ENCODE assay signal across 22 mouse cellular contexts in genomic region chr12:38860168-38861115, GRCm38 (mm10).
DNase-seq lines count a peak whose midpoint lies in the region; ATAC-seq and TF ChIP-seq lines count a peak whose summit lies in the region.
"Had no signal": no experiment of that assay in that cellular context is flagged by ENCODE, and none has a peak within 500 bp of the region (broad histone marks: within the 10 kb centered on the region; RNA-seq: fewer than 3 reads in every experiment).

No protein-coding gene starts in this region.

- no peak overlapping the region for H3K27ac ChIP-seq in midbrain, embryonic 11.5 days (ENCODE audit: low read depth, low read length)
- no peak overlapping the region for H3K27ac ChIP-seq in midbrain, embryonic 10.5 days (replicated peaks)
- H3K27ac ChIP-seq in forebrain, postnatal 0 days (ENCODE audit: low read depth, low read length): no peak overlapping the region
- H3K27ac ChIP-seq: embryonic facial prominence, embryonic 15.5 days; kidney, postnatal 0 days; limb, embryonic 13.5 days; liver, embryonic 14.5 days had no signal

- H3K36me3 ChIP-seq in midbrain, embryonic 11.5 days (ENCODE audit: control insufficient read depth, insufficient read depth, low read length): no peaks in the 10 kb centered on the region
- 0 out of 2 replicates have a peak, but pooled peaks cover 2% of the 10 kb centered on the region for H3K36me3 ChIP-seq in midbrain, embryonic 10.5 days
- no peaks in the 10 kb centered on the region for H3K36me3 ChIP-seq in forebrain, postnatal 0 days (ENCODE audit: insufficient read depth)
- H3K36me3 ChIP-seq: embryonic facial prominence, embryonic 15.5 days; G1E had no signal

- no peak for TF ChIP-seq CTCF in forebrain, postnatal 0 days (IDR thresholded peaks at IDR 0.05; ENCODE audit: low read depth)

- no peak overlapping the region for H3K4me2 ChIP-seq in midbrain, embryonic 11.5 days
- H3K4me2 ChIP-seq in forebrain, postnatal 0 days (ENCODE audit: low read depth): no peak overlapping the region
- H3K4me2 ChIP-seq: embryonic facial prominence, embryonic 15.5 days; limb, embryonic 13.5 days had no signal

- 0 out of 2 replicates have a peak, but pooled peaks have one; percentile 51 for ATAC-seq in cerebellum, adult (ENCODE audit: insufficient number of reproducible peaks, low FRiP score, low TSS enrichment)
- ATAC-seq in midbrain, embryonic 11.5 days (ENCODE audit: low FRiP score): peak; percentile 33; the same call in 1 of the 2 replicates
- ATAC-seq in forebrain, postnatal 0 days: peak; percentile 61; the same call in 1 of the 2 replicates
- ATAC-seq: CD4-positive, CD25-positive, alpha-beta regulatory T cell, adult 4 months; hindbrain, embryonic 16.5 days; intestine, postnatal 0 days had no signal

- no peak for DNase-seq in cerebellum, postnatal 4 days (ENCODE audit: low spot score in 2 of 2)
- no peak for DNase-seq in midbrain, embryonic 11.5 days (ENCODE audit: low spot score, missing footprints)
- DNase-seq in midbrain, embryonic 10.5 days (ENCODE audit: low spot score): no peak
- peak; percentile 11 for DNase-seq in forebrain, postnatal 0 days
- DNase-seq in gastrocnemius, postnatal 10 days: no peak
- no peak for DNase-seq in lung, adult 18-20 months
- DNase-seq in urinary bladder, postnatal 14 days (ENCODE audit: low spot score): no peak
- DNase-seq: adrenal gland, adult 2 months; cerebellum, adult 8-10 months; embryo, embryonic 11 days; gastrocnemius, postnatal 14 days; heart, postnatal 14 days; lung, postnatal 14 days had no signal

- no peaks in the 10 kb centered on the region for H3K4me1 ChIP-seq in midbrain, embryonic 11.5 days (ENCODE audit: control insufficient read depth, insufficient read depth, low read length)
- H3K4me1 ChIP-seq in midbrain, embryonic 10.5 days: peaks cover 4% of the 10 kb centered on the region; the same call in 1 of the 2 replicates
- 0 out of 2 replicates have a peak, but pooled peaks cover 3% of the 10 kb centered on the region for H3K4me1 ChIP-seq in forebrain, postnatal 0 days (ENCODE audit: insufficient read depth)
- H3K4me1 ChIP-seq: embryonic facial prominence, embryonic 15.5 days; limb, embryonic 13.5 days had no signal

- no peaks in the 10 kb centered on the region for H3K27me3 ChIP-seq in midbrain, embryonic 11.5 days (ENCODE audit: control insufficient read depth, insufficient read depth, low read length)
- no peaks in the 10 kb centered on the region for H3K27me3 ChIP-seq in midbrain, embryonic 10.5 days (ENCODE audit: low read depth, poor library complexity, severe bottlenecking)
- H3K27me3 ChIP-seq in forebrain, postnatal 0 days (ENCODE audit: insufficient read depth, low read length): no peaks in the 10 kb centered on the region
- H3K27me3 ChIP-seq: embryonic facial prominence, embryonic 15.5 days; limb, embryonic 13.5 days had no signal

- H3K4me3 ChIP-seq in midbrain, embryonic 11.5 days (ENCODE audit: low read depth, low read length): no peak overlapping the region
- no peak overlapping the region for H3K4me3 ChIP-seq in midbrain, embryonic 10.5 days
- no peak overlapping the region for H3K4me3 ChIP-seq in forebrain, postnatal 0 days (ENCODE audit: low read depth, low read length)
- H3K4me3 ChIP-seq: embryonic facial prominence, embryonic 15.5 days; limb, embryonic 13.5 days had no signal

- H3K9ac ChIP-seq in midbrain, embryonic 11.5 days (ENCODE audit: low read length): no peak overlapping the region
- H3K9ac ChIP-seq in forebrain, postnatal 0 days: no peak overlapping the region
- H3K9ac ChIP-seq: embryonic facial prominence, embryonic 15.5 days; limb, embryonic 13.5 days; liver, embryonic 14.5 days had no signal

- no peaks in the 10 kb centered on the region for H3K9me3 ChIP-seq in midbrain, embryonic 11.5 days (ENCODE audit: control insufficient read depth, low read length)
- H3K9me3 ChIP-seq in midbrain, embryonic 10.5 days (replicated peaks): no peaks in the 10 kb centered on the region
- H3K9me3 ChIP-seq in forebrain, postnatal 0 days (ENCODE audit: low read length): no peaks in the 10 kb centered on the region
- H3K9me3 ChIP-seq: embryonic facial prominence, embryonic 15.5 days; limb, embryonic 13.5 days had no signal

- 73% methylated on average over 7 of the region's 7 CpGs for WGBS in midbrain, embryonic 11.5 days
- WGBS in midbrain, embryonic 10.5 days: 68% methylated on average over 7 of the region's 7 CpGs
- 30% methylated on average over 7 of the region's 7 CpGs for WGBS in forebrain, postnatal 0 days
